Mouse (Mus musculus) hindbrain, embryonic 13.5 days (tissue): ENCODE results near the gene Zfp638. TPM values are rescaled to one million over a fixed set of nuclear protein-coding genes. Genes with fewer than 3 reads are reported as not detected.

Experiments used
- ATAC-seq: fragments of 200-750 bp; cut with Nextera tagmentation; 2 replicates; pipeline ENCODE4 v1.8.0; 2017; ENCODE audit warnings: moderate TSS enrichment; ENCODE audit not compliant: low FRiP score
- H3K27ac ChIP-seq: fragments of 300-500 bp; sonication (generic); 2 replicates; pipeline ENCODE4 v1.5.1; 2015; ENCODE audit warnings: inconsistent platforms, mild to moderate bottlenecking, moderate library complexity
- H3K27me3 ChIP-seq: fragments of 300-500 bp; sonication (generic); 2 replicates; pipeline ENCODE4 v1.6.1; 2015; ENCODE audit warnings: mild to moderate bottlenecking, inconsistent platforms
- H3K36me3 ChIP-seq: fragments of 300-500 bp; sonication (generic); 2 replicates; pipeline ENCODE4 v1.6.1; 2015; ENCODE audit warnings: mild to moderate bottlenecking, inconsistent platforms
- H3K4me1 ChIP-seq: fragments of 300-500 bp; sonication (generic); replicated peaks from 2 replicates; pipeline ENCODE4 v1.6.1; 2015; ENCODE audit warnings: inconsistent platforms
- H3K4me2 ChIP-seq: fragments of 300-500 bp; sonication (generic); 2 replicates; pipeline ENCODE4 v1.6.1; 2015; ENCODE audit warnings: inconsistent platforms, mild to moderate bottlenecking, moderate library complexity
- H3K4me3 ChIP-seq: fragments of 300-500 bp; sonication (generic); 2 replicates; pipeline ENCODE4 v1.5.1; 2015; ENCODE audit warnings: mild to moderate bottlenecking, inconsistent platforms
- H3K9ac ChIP-seq: fragments of 300-500 bp; sonication (generic); 2 replicates; pipeline ENCODE4 v1.6.1; 2015; ENCODE audit warnings: mild to moderate bottlenecking, inconsistent platforms
- H3K9me3 ChIP-seq: fragments of 300-500 bp; sonication (generic); 2 replicates; pipeline ENCODE4 v1.6.1; 2016; ENCODE audit warnings: inconsistent platforms
- WGBS: fragments of 180-500 bp; shearing (Covaris S2); methylation state at CpG from one replicate; pipeline ENCODE4 v1.1.7; 2015; 5-methylcytosine and 5-hydroxymethylcytosine counted together
- polyA plus RNA-seq: library from polyadenylated mRNA; unstranded; fragments of >200 nt; fragmentation: Nextera tagmentation; extraction: Ambion mirVana; gene quantifications from 2 replicates; pipeline ENCODE4 v1.2.1, GENCODE M21; 2015

Gene Zfp638
- polyA plus RNA-seq, 1 experiment from 2014 or later, result 87.8 TPM

- no peak for ATAC-seq
- 84% methylated on average over 2 of the region's 2 CpGs for WGBS
- H3K4me3 ChIP-seq, result no peak overlapping the region
These were observed 17.5 kb upstream of the Zfp638 start for GRCm38 (mm10) chr6:83849446-83849845.

DNA sequence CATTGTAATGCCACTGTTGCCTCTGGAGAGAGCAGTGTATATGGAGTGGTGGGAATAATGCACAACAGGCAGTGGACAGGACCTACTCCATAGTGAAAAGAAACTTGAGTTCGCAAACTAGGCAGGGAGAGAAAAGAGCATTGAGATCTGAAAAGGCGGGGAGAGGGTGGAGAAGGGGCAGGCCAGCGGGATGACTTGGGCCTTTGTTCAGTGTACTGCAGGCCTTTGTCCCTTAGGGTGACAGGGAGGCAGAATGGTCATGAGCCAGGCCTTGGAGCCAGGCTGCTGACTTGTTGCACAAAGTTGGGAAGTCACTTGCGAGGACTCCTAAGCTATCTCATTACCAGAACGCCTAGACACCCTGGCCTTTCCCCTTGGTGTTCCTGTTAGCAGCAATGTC, 9.4 kb upstream of the Zfp638 start:
- Histone ChIP-seq H3K27ac (no peak overlapping the region), H3K4me1 (no peaks in the 10 kb centered on the region; the same call in 1 of the 2 replicates), H3K9me3 (no peaks in the 10 kb centered on the region), H3K36me3 (no peaks in the 10 kb centered on the region), H3K27me3 (no peaks in the 10 kb centered on the region), H3K4me3 (no peak overlapping the region), H3K4me2 (no peak overlapping the region), H3K9ac (no peak overlapping the region)
- 31% methylated on average over 5 of the region's 5 CpGs for WGBS
- no peak for ATAC-seq

More at GRCm38 (mm10) chr6:83849446-83849845, 17.5 kb upstream of the Zfp638 start:
- no peak overlapping the region for H3K9ac ChIP-seq
- no peaks in the 10 kb centered on the region for H3K36me3 ChIP-seq
- no peaks in the 10 kb centered on the region for H3K9me3 ChIP-seq
- no peaks in the 10 kb centered on the region for H3K4me1 ChIP-seq
- H3K4me2 ChIP-seq, result no peak overlapping the region
- no peak overlapping the region for H3K27ac ChIP-seq
- H3K27me3 ChIP-seq, result no peaks in the 10 kb centered on the region

GRCm38 (mm10) chr6:83860033-83860432, 6.9 kb upstream of the Zfp638 start:
- Histone ChIP-seq H3K27me3 (no peaks in the 10 kb centered on the region), H3K4me3 (no peak overlapping the region), H3K9me3 (no peaks in the 10 kb centered on the region), H3K36me3 (no peaks in the 10 kb centered on the region), H3K27ac (no peak overlapping the region), H3K4me2 (no peak overlapping the region), H3K9ac (no peak overlapping the region), H3K4me1 (no peaks in the 10 kb centered on the region; the same call in 1 of the 2 replicates)
- no peak for ATAC-seq
- 91% methylated on average over 9 of the region's 9 CpGs for WGBS

DNA sequence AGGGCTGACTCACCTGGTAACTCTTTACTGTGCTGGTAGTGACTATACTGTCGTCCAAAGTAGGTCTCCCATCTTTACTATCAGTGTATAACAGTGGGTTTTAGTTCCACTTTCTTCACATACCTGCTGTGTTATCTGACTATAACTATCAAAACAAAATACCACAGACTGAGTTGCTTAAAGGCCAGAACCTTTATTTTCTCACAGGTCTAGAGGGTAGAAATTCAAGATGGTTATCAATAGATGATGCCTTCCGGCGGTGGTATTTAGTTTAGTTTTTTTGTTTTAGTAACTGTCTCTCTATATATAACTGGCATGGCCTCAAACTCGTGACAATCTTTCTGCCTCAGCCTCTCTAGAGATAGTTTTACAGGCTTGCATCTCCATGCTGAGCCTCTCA, 3.4 kb upstream of the Zfp638 start:
- H3K4me3 ChIP-seq, result no peak overlapping the region
- H3K4me1 ChIP-seq, result peaks cover 11% of the 10 kb centered on the region
- 74% methylated on average over 4 of the region's 4 CpGs for WGBS

DNA sequence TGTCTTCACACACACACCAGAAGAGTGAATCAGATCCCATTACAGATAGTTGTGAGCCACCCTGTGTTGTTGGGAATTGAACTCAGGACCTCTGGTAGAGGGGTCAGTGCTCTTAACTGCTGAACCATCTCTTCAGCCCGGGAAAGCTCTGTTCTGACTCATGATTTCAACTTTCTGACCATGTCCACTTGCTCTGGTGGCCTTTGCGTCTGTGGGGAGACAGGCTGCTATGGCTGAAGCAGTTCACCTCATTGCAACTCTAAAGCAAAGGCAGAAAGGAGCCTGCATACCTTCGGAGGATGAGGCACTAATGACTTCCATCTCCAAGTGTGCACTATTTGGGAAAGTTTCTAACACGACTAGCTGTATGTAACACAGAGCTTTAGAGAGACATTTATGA, 486 bp upstream of the Zfp638 start:
- ATAC-seq, result peak; percentile 16
- H3K4me2 ChIP-seq, result peak overlapping the region; percentile 98

More for the DNA sequence above, 3.4 kb upstream of the Zfp638 start:
- Histone ChIP-seq H3K36me3 (no peaks in the 10 kb centered on the region), H3K27ac (no peak overlapping the region), H3K9me3 (no peaks in the 10 kb centered on the region), H3K9ac (no peak overlapping the region), H3K27me3 (0 out of 2 replicates have a peak, but pooled peaks cover 6% of the 10 kb centered on the region), H3K4me2 (no peak overlapping the region)
- no peak for ATAC-seq

DNA sequence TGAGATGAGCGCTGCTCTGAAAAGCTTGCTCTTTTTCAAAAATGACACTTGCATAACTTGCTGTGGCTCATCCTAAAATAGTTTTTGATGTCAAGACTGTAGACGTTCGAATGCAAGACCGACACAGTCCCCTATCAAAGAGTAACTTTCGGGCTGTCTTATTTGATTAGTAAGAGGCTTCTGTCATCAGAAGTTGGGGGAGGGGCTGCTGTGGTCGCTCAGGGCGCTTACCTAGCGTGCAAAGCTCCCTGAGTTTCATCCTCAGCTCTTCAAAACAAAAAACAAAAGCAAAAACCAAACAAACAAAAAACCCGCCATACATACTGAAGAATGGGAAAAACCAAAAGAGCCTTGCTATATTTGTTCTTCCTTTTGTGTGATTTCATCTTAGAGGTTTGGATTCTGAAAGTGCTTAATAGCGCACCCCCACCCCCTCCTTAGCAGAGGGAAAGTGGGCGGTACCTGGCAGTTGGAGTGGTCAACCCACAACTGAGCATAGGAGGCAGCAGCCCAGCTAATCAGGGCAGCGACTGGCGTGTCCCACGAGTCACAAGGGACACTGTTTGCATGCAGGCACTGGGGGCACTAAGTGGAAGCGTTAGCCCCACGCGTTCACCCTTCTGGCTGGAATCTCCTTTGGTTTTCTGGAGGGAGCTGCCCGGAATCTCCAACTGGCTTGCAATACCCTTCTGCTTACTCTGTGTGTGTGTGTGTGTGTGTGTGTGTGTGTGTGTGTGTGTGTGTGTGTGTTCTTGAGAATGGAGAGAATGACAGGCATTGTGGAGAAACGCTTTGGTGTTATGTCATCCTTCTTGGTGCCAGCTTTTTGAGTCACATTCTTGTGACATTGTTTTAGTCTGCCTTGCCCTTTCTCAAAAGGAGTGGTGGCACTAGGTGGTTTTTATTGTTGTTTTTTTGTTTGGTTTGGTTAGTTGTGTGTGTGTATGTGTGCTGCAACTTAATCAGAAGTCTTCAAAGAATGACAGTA, 983 bp downstream of the Zfp638 start:
- ATAC-seq, result no peak
- H3K27me3 ChIP-seq, result peaks cover 13% of the 10 kb centered on the region
- WGBS, result 2% methylated on average over 19 of the region's 19 CpGs
- H3K9me3 ChIP-seq, result no peaks in the 10 kb centered on the region
- peak overlapping the region; percentile 55; the same call in 1 of the 2 replicates for H3K27ac ChIP-seq
- no peaks in the 10 kb centered on the region for H3K36me3 ChIP-seq
- H3K9ac ChIP-seq, result peak overlapping the region; percentile 70
- H3K4me3 ChIP-seq, result peak overlapping the region; percentile 68
- peak overlapping the region; percentile 98 for H3K4me2 ChIP-seq
- peaks cover 11% of the 10 kb centered on the region for H3K4me1 ChIP-seq

More for the DNA sequence above, 486 bp upstream of the Zfp638 start:
- Histone ChIP-seq H3K4me1 (peaks cover 11% of the 10 kb centered on the region), H3K4me3 (peak overlapping the region; percentile 68), H3K9me3 (no peaks in the 10 kb centered on the region), H3K27ac (no peak overlapping the region), H3K27me3 (peaks cover 11% of the 10 kb centered on the region), H3K36me3 (no peaks in the 10 kb centered on the region), H3K9ac (no peak overlapping the region)
- WGBS, result 46% methylated on average over 4 of the region's 4 CpGs

- no peak overlapping the region for H3K27ac ChIP-seq
- no peak overlapping the region for H3K9ac ChIP-seq
- H3K36me3 ChIP-seq, result no peaks in the 10 kb centered on the region
- 0 out of 2 replicates have a peak overlapping the region, but pooled peaks have one; percentile 7 for H3K4me3 ChIP-seq
- H3K4me2 ChIP-seq, result peak overlapping the region; percentile 29; the same call in 1 of the 2 replicates
- H3K9me3 ChIP-seq, result no peaks in the 10 kb centered on the region
- H3K4me1 ChIP-seq, result no peaks in the 10 kb centered on the region
- 1% methylated on average over 4 of the region's 4 CpGs for WGBS
- H3K27me3 ChIP-seq, result no peaks in the 10 kb centered on the region
- ATAC-seq, result no peak
These were observed 12.9 kb downstream of the Zfp638 start for GRCm38 (mm10) chr6:83879815-83880214.

- no peak overlapping the region for H3K4me2 ChIP-seq
- H3K9ac ChIP-seq, result no peak overlapping the region
- H3K27ac ChIP-seq, result no peak overlapping the region
- no peaks in the 10 kb centered on the region for H3K27me3 ChIP-seq
- no peaks in the 10 kb centered on the region for H3K4me1 ChIP-seq
- WGBS, result 91% methylated on average over 3 of the region's 3 CpGs
- no peaks in the 10 kb centered on the region for H3K9me3 ChIP-seq
- no peak for ATAC-seq
- H3K36me3 ChIP-seq, result no peaks in the 10 kb centered on the region
- H3K4me3 ChIP-seq, result no peak overlapping the region
These were observed 19.9 kb downstream of the Zfp638 start for GRCm38 (mm10) chr6:83886789-83887188.

DNA sequence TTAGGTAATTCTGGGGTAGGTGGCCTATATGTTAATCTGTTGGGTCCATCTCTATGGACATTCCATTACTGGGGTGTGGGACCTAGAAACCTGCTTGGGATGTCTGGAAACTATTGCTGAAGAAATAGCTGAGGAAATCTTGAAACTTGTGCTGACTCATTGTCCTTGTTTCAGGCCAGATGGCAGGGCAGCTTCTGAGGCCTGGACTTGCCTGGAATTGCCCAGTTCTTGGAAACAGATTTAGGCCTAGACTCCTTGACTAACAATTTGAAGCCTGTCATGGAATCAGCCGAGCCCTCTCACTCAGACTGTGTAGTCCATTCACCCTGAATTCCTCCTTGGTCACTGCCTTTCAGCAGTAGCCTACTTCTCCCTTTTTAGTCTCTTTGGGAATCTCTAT, 21.9 kb downstream of the Zfp638 start:
- H3K4me1 ChIP-seq, result no peaks in the 10 kb centered on the region
- WGBS, result 81% methylated on average over 1 of the region's 1 CpGs
- no peak overlapping the region for H3K4me2 ChIP-seq
- no peak overlapping the region for H3K4me3 ChIP-seq
- no peak overlapping the region for H3K27ac ChIP-seq
- no peaks in the 10 kb centered on the region for H3K9me3 ChIP-seq
- no peak for ATAC-seq
- no peaks in the 10 kb centered on the region for H3K36me3 ChIP-seq
- no peak overlapping the region for H3K9ac ChIP-seq
- H3K27me3 ChIP-seq, result no peaks in the 10 kb centered on the region

DNA sequence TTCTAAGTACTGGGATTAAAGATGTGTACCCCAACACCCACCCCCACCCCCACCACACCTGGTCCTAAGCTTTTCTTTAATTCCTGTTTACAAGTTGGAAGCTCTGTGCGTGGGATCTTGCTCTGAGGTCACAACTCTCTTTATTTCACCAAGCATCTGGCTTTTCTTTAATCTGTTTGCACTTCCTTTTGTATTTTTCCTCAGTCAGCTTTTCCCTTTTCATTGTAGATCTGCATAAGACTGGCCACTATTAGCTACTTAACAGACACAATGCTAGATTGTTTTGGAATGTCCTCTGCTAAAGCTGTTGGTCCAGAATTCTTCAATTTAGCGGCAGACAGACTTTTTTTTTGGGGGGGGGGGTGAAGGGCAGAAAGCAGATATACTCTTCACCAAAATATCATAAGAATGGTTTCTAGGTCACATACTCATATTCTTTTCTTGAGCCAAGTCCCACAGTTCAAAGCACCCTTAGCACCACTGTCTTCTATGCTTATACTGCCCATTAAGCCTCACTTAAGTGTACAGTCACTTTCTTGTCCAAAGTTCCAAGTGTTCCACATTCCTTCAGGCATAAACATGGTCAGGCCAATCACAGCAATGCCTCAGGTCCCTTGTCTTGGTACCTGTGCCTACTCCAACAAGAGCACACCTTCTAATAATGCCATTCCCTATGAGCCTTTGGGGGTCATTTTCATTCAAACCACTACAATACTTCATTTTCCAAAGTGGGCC, 23.5 kb downstream of the Zfp638 start:
- WGBS, result 32% methylated on average over 2 of the region's 2 CpGs
- Histone ChIP-seq H3K9me3 (no peaks in the 10 kb centered on the region), H3K4me1 (no peaks in the 10 kb centered on the region), H3K27me3 (no peaks in the 10 kb centered on the region), H3K9ac (no peak overlapping the region), H3K4me2 (no peak overlapping the region), H3K27ac (no peak overlapping the region), H3K36me3 (no peaks in the 10 kb centered on the region), H3K4me3 (no peak overlapping the region)
- no peak for ATAC-seq

DNA sequence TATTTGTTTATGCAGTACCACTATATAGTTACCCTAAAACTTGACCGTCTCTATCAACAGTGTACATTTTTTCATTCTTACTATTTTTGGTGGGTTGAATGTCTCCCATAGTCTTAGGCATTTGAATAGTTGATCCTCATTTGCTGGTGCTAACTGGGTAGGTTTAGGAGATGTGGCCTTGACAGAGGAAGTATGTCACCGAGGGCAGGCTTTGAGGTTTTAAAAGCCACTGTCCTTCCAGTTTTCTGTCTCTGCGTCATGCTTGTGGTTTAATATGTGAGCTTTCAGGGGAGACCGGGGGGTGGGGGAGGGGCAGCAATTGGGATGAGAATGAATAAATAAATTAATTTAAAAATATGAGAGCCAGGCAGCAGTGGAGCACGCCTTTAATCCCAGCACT, 24.3 kb downstream of the Zfp638 start:
- Histone ChIP-seq H3K9ac (no peak overlapping the region), H3K36me3 (no peaks in the 10 kb centered on the region), H3K4me3 (no peak overlapping the region), H3K27me3 (no peaks in the 10 kb centered on the region), H3K9me3 (no peaks in the 10 kb centered on the region), H3K4me1 (no peaks in the 10 kb centered on the region), H3K27ac (no peak overlapping the region), H3K4me2 (no peak overlapping the region)
- 87% methylated on average over 5 of the region's 5 CpGs for WGBS
- no peak for ATAC-seq

GRCm38 (mm10) chr6:83891687-83892086, 24.8 kb downstream of the Zfp638 start:
- 88% methylated on average over 2 of the region's 2 CpGs for WGBS
- H3K4me1 ChIP-seq, result no peaks in the 10 kb centered on the region
- no peaks in the 10 kb centered on the region for H3K27me3 ChIP-seq
- no peak overlapping the region for H3K9ac ChIP-seq
- no peak overlapping the region for H3K27ac ChIP-seq
- no peaks in the 10 kb centered on the region for H3K36me3 ChIP-seq
- H3K4me2 ChIP-seq, result no peak overlapping the region
- H3K9me3 ChIP-seq, result no peaks in the 10 kb centered on the region
- no peak overlapping the region for H3K4me3 ChIP-seq
- ATAC-seq, result no peak
